Mouse (Mus musculus): ENCODE results near the gene Amh. TPM values are rescaled to one million over a fixed set of nuclear protein-coding genes. Genes with fewer than 3 reads are reported as not detected.

Gene Amh
- 0.40 TPM in 1 of 2 replicates, not detected in the other for polyA plus RNA-seq (2011; ENCODE audit: insufficient read depth, insufficient read length, low read depth, missing spikeins)

DNA sequence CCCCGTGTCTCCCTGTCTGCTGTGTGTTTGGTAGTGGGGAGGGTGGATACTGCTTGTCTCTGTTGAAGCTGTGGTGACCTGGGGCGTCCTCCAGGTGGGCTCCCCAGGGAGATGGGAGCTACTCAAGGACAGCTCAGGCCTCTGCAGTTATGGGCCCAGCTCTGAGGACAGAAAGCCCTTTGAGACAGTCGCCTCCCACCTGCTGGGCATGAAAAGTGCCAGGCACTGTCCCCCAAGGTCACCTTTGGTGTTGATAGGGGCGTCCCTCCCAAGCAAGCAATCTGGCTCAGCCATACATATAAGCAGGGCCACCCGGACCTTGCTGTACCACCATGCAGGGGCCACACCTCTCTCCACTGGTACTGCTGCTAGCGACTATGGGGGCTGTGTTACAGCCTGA is at the start of gene Amh:
TSS of gene Amh (plus strand) at position 328 of the 400 bp plus-strand sequence.
- Histone ChIP-seq H3K27me3 (ENCODE audit: control insufficient read depth, insufficient read depth, low read length, poor library complexity, severe bottlenecking) (no peaks in the 10 kb centered on the region), H3K4me1 (ENCODE audit: control insufficient read depth, insufficient read depth, low read length) (peaks cover 3% of the 10 kb centered on the region), H3K27ac (ENCODE audit: insufficient read depth, low read length) (no peak within 1 kb of the TSS), H3K36me3 (ENCODE audit: control insufficient read depth, insufficient read depth, low read length, poor library complexity, severe bottlenecking) (peaks cover 20% of the 10 kb centered on the region), H3K9me3 (replicated peaks; ENCODE audit: control insufficient read depth, insufficient read depth, low read length, poor library complexity, severe bottlenecking) (no peaks in the 10 kb centered on the region), H3K4me3 (ENCODE audit: low read depth, low read length) (no peak within 1 kb of the TSS; the same call in 1 of the 2 replicates), H3K9ac (ENCODE audit: low read depth, poor library complexity, severe bottlenecking) (no peak within 1 kb of the TSS)
- TF ChIP-seq POLR2A (IDR thresholded peaks at IDR 0.05; ENCODE audit: insufficient read depth, low read length), result no peak
- no peak for TF ChIP-seq EP300 (IDR thresholded peaks at IDR 0.05; ENCODE audit: insufficient read depth, low read depth, low read length)
- no peak for TF ChIP-seq CTCF (IDR thresholded peaks at IDR 0.05; ENCODE audit: low read depth, low read length)

- Histone ChIP-seq H3K27ac (ENCODE audit: insufficient read depth, low read length) (no peak overlapping the region), H3K9ac (ENCODE audit: low read depth, poor library complexity, severe bottlenecking) (peak overlapping the region; percentile 98), H3K27me3 (ENCODE audit: control insufficient read depth, insufficient read depth, low read length, poor library complexity, severe bottlenecking) (no peaks in the 10 kb centered on the region), H3K4me3 (ENCODE audit: low read depth, low read length) (peak overlapping the region; percentile 89), H3K9me3 (replicated peaks; ENCODE audit: control insufficient read depth, insufficient read depth, low read length, poor library complexity, severe bottlenecking) (no peaks in the 10 kb centered on the region), H3K36me3 (ENCODE audit: control insufficient read depth, insufficient read depth, low read length, poor library complexity, severe bottlenecking) (no peaks in the 10 kb centered on the region), H3K4me1 (ENCODE audit: control insufficient read depth, insufficient read depth, low read length) (no peaks in the 10 kb centered on the region)
- TF ChIP-seq EP300 (IDR thresholded peaks at IDR 0.05; ENCODE audit: insufficient read depth, low read depth, low read length) (no peak), CTCF (IDR thresholded peaks at IDR 0.05; ENCODE audit: low read depth, low read length) (no peak), POLR2A (IDR thresholded peaks at IDR 0.05; ENCODE audit: insufficient read depth, low read length) (no peak)
Observed at GRCm38 (mm10) chr10:80755291-80756015, 49.6 kb upstream of the Amh start.

DNA sequence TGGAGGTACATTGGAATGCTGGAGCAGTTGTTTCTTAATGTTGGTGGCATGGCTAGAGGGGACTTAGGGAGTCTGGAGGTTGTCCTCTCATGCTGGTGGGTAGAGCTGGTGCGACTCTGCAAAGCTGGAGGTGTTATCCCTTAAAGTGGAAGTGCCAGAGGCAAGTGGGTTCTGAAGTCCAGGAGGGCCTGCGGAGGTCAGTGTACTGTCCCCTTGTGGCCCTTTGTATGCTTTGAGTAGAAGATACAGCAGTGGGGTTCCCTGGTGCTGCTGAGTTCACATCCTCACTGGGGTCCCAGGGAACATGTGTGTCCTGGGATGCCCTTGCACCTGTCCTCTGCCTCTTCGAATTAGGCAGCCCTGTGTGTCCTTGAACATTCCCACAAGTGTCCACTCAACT is 48.9 kb upstream of the Amh start:
- H3K27ac ChIP-seq (ENCODE audit: insufficient read depth, low read length), result no peak overlapping the region
- TF ChIP-seq EP300 (IDR thresholded peaks at IDR 0.05; ENCODE audit: insufficient read depth, low read depth, low read length) (no peak), CTCF (IDR thresholded peaks at IDR 0.05; ENCODE audit: low read depth, low read length) (no peak), POLR2A (IDR thresholded peaks at IDR 0.05; ENCODE audit: insufficient read depth, low read length) (no peak)

DNA sequence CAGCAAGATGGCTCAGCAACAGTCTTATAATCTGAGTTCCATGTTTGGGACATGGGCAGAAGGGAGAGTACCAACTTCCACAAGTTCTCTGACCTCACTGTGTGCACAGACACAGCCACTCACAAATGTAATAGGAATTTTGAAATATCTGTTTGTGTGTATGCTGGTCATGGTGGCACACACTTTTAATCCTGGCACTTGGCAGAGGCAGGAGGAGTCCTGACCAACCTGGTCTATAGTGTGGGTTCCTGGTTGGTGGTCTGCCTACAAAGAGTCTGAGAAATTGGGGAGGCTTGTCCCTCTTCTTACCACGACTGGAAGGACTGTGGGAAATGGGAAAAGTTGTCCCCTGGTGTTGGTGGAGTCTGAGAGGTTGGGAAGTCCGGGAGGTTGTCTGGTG is 48.5 kb upstream of the Amh start:
- H3K36me3 ChIP-seq (ENCODE audit: control insufficient read depth, insufficient read depth, low read length, poor library complexity, severe bottlenecking), result no peaks in the 10 kb centered on the region
- peak overlapping the region; percentile 98; the same call in 1 of the 2 replicates for H3K9ac ChIP-seq (ENCODE audit: low read depth, poor library complexity, severe bottlenecking)
- TF ChIP-seq POLR2A (IDR thresholded peaks at IDR 0.05; ENCODE audit: insufficient read depth, low read length) (no peak), EP300 (IDR thresholded peaks at IDR 0.05; ENCODE audit: insufficient read depth, low read depth, low read length) (no peak), CTCF (IDR thresholded peaks at IDR 0.05; ENCODE audit: low read depth, low read length) (no peak)
- no peak overlapping the region for H3K27ac ChIP-seq (ENCODE audit: insufficient read depth, low read length)
- no peaks in the 10 kb centered on the region for H3K9me3 ChIP-seq (replicated peaks; ENCODE audit: control insufficient read depth, insufficient read depth, low read length, poor library complexity, severe bottlenecking)
- H3K4me3 ChIP-seq (ENCODE audit: low read depth, low read length), result peak overlapping the region; percentile 89
- no peaks in the 10 kb centered on the region for H3K4me1 ChIP-seq (ENCODE audit: control insufficient read depth, insufficient read depth, low read length)
- H3K27me3 ChIP-seq (ENCODE audit: control insufficient read depth, insufficient read depth, low read length, poor library complexity, severe bottlenecking), result no peaks in the 10 kb centered on the region

More for the DNA sequence above, 48.9 kb upstream of the Amh start:
- Histone ChIP-seq H3K4me1 (ENCODE audit: control insufficient read depth, insufficient read depth, low read length) (no peaks in the 10 kb centered on the region), H3K4me3 (ENCODE audit: low read depth, low read length) (peak overlapping the region; percentile 89), H3K9ac (ENCODE audit: low read depth, poor library complexity, severe bottlenecking) (peak overlapping the region; percentile 98), H3K9me3 (replicated peaks; ENCODE audit: control insufficient read depth, insufficient read depth, low read length, poor library complexity, severe bottlenecking) (no peaks in the 10 kb centered on the region), H3K27me3 (ENCODE audit: control insufficient read depth, insufficient read depth, low read length, poor library complexity, severe bottlenecking) (no peaks in the 10 kb centered on the region), H3K36me3 (ENCODE audit: control insufficient read depth, insufficient read depth, low read length, poor library complexity, severe bottlenecking) (no peaks in the 10 kb centered on the region)

DNA sequence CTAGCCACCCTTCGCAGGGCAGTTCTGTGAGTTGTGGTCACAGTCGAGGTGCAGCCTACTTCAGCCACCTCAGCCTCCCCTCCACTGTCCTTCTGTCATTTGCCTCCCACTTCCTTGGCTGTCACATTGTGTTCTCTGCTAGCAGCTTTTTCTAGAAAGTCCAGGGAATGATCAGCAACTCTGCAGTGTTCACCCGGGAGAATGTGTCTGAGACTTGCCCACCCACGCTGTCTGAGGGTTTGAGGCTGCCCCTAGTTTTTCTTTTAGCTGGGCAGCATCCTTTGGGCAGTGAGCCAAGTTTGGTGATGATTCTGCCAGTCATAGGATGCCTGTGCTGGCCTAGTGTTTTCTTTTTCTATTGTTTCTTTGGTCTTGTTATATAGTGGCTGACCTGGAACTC is 48.1 kb upstream of the Amh start:
- Histone ChIP-seq H3K36me3 (ENCODE audit: control insufficient read depth, insufficient read depth, low read length, poor library complexity, severe bottlenecking) (no peaks in the 10 kb centered on the region), H3K4me3 (ENCODE audit: low read depth, low read length) (no peak overlapping the region), H3K27ac (ENCODE audit: insufficient read depth, low read length) (no peak overlapping the region), H3K9me3 (replicated peaks; ENCODE audit: control insufficient read depth, insufficient read depth, low read length, poor library complexity, severe bottlenecking) (no peaks in the 10 kb centered on the region), H3K27me3 (ENCODE audit: control insufficient read depth, insufficient read depth, low read length, poor library complexity, severe bottlenecking) (no peaks in the 10 kb centered on the region), H3K4me1 (ENCODE audit: control insufficient read depth, insufficient read depth, low read length) (no peaks in the 10 kb centered on the region), H3K9ac (ENCODE audit: low read depth, poor library complexity, severe bottlenecking) (no peak overlapping the region)
- TF ChIP-seq POLR2A (IDR thresholded peaks at IDR 0.05; ENCODE audit: insufficient read depth, low read length) (no peak), CTCF (IDR thresholded peaks at IDR 0.05; ENCODE audit: low read depth, low read length) (no peak), EP300 (IDR thresholded peaks at IDR 0.05; ENCODE audit: insufficient read depth, low read depth, low read length) (no peak)

GRCm38 (mm10) chr10:80757717-80758116 is 47.3 kb upstream of the Amh start:
- no peaks in the 10 kb centered on the region for H3K36me3 ChIP-seq (ENCODE audit: control insufficient read depth, insufficient read depth, low read length, poor library complexity, severe bottlenecking)
- H3K4me1 ChIP-seq (ENCODE audit: control insufficient read depth, insufficient read depth, low read length), result no peaks in the 10 kb centered on the region
- no peak overlapping the region for H3K4me3 ChIP-seq (ENCODE audit: low read depth, low read length)
- H3K9me3 ChIP-seq (replicated peaks; ENCODE audit: control insufficient read depth, insufficient read depth, low read length, poor library complexity, severe bottlenecking), result no peaks in the 10 kb centered on the region
- TF ChIP-seq POLR2A (IDR thresholded peaks at IDR 0.05; ENCODE audit: insufficient read depth, low read length) (no peak), CTCF (IDR thresholded peaks at IDR 0.05; ENCODE audit: low read depth, low read length) (peak; percentile 63)
- no peaks in the 10 kb centered on the region for H3K27me3 ChIP-seq (ENCODE audit: control insufficient read depth, insufficient read depth, low read length, poor library complexity, severe bottlenecking)
- no peak overlapping the region for H3K9ac ChIP-seq (ENCODE audit: low read depth, poor library complexity, severe bottlenecking)
- H3K27ac ChIP-seq (ENCODE audit: insufficient read depth, low read length), result no peak overlapping the region

Data from ES-Bruce4 (cell line).